Mouse (Mus musculus) midbrain, postnatal 0 days (tissue): ENCODE results near the gene Mast4. TPM values are rescaled to one million over a fixed set of nuclear protein-coding genes. Genes with fewer than 3 reads are reported as not detected.

Experiments
- ATAC-seq: fragments of 200-750 bp; cut with Nextera tagmentation; 2 replicates; pipeline ENCODE4 v1.8.0; 2017; ENCODE audit warnings: moderate number of reproducible peaks, mild to moderate bottlenecking, moderate TSS enrichment, moderate library complexity; ENCODE audit not compliant: low FRiP score
- DNase-seq: peaks from one replicate; pipeline ENCODE4 v3.0.0-alpha.2; 2015; ENCODE audit warnings: low spot score
- H3K27ac ChIP-seq: fragments of 300-500 bp; sonication (generic); 2 replicates; pipeline ENCODE4 v1.5.1; 2014; ENCODE audit warnings: low read depth, mild to moderate bottlenecking, low read length, mixed read lengths
- H3K27me3 ChIP-seq: fragments of 300-500 bp; sonication (generic); 2 replicates; pipeline ENCODE4 v1.6.1; 2014; ENCODE audit warnings: low read length, control low read depth, mixed read lengths; ENCODE audit not compliant: insufficient read depth
- H3K36me3 ChIP-seq: fragments of 300-500 bp; sonication (generic); 2 replicates; pipeline ENCODE4 v1.6.1; 2014; ENCODE audit warnings: low read length, control low read depth, mixed read lengths; ENCODE audit not compliant: insufficient read depth
- H3K4me1 ChIP-seq: fragments of 300-500 bp; sonication (generic); 2 replicates; pipeline ENCODE4 v1.6.1; 2014; ENCODE audit warnings: mild to moderate bottlenecking, control low read depth, antibody characterized with exemption, low read length, mixed read lengths; ENCODE audit not compliant: insufficient read depth
- H3K4me2 ChIP-seq: fragments of 300-500 bp; sonication (generic); 2 replicates; pipeline ENCODE4 v1.6.1; 2014; ENCODE audit warnings: low read depth, mild to moderate bottlenecking, low read length, mixed read lengths; ENCODE audit not compliant: poor library complexity, severe bottlenecking
- H3K4me3 ChIP-seq: fragments of 300-500 bp; sonication (generic); 2 replicates; pipeline ENCODE4 v1.5.1; 2014; ENCODE audit warnings: low read depth, mild to moderate bottlenecking, low read length, moderate library complexity
- H3K9ac ChIP-seq: fragments of 300-500 bp; sonication (generic); replicated peaks from 2 replicates; pipeline ENCODE4 v1.6.1; 2014; ENCODE audit warnings: mild to moderate bottlenecking, low read length, moderate library complexity, mixed read lengths; ENCODE audit not compliant: poor library complexity, severe bottlenecking
- H3K9me3 ChIP-seq: fragments of 300-500 bp; sonication (generic); 2 replicates; pipeline ENCODE4 v1.6.1; 2016; ENCODE audit warnings: low read length, control low read depth
- CTCF ChIP-seq: IDR thresholded peaks from 2 replicates; pipeline ENCODE4 v1.5.1; 2016; ENCODE audit warnings: antibody characterized with exemption, mild to moderate bottlenecking
- WGBS: fragments of 180-500 bp; shearing (Covaris S2); extraction: QIAGEN DNeasy Blood & Tissue Kit; methylation state at CpG from one replicate; pipeline ENCODE4 v1.1.7; 2014; 5-methylcytosine and 5-hydroxymethylcytosine counted together
- polyA plus RNA-seq: library from polyadenylated mRNA; unstranded; fragments of >200 nt; fragmentation: Nextera tagmentation; extraction: Ambion mirVana; gene quantifications from 2 replicates; pipeline ENCODE4 v1.2.1, GENCODE M21; 2015
- total RNA-seq: library from RNA; depleted of rRNA; stranded (reverse); fragments of >200 nt; gene quantifications from 2 replicates; pipeline ENCODE4 v1.2.3, GENCODE M21; 2014

The Mast4 gene
- total and polyA plus RNA-seq, 2 experiments from 2014 or later: 28.7 to 39.8 TPM

DNA sequence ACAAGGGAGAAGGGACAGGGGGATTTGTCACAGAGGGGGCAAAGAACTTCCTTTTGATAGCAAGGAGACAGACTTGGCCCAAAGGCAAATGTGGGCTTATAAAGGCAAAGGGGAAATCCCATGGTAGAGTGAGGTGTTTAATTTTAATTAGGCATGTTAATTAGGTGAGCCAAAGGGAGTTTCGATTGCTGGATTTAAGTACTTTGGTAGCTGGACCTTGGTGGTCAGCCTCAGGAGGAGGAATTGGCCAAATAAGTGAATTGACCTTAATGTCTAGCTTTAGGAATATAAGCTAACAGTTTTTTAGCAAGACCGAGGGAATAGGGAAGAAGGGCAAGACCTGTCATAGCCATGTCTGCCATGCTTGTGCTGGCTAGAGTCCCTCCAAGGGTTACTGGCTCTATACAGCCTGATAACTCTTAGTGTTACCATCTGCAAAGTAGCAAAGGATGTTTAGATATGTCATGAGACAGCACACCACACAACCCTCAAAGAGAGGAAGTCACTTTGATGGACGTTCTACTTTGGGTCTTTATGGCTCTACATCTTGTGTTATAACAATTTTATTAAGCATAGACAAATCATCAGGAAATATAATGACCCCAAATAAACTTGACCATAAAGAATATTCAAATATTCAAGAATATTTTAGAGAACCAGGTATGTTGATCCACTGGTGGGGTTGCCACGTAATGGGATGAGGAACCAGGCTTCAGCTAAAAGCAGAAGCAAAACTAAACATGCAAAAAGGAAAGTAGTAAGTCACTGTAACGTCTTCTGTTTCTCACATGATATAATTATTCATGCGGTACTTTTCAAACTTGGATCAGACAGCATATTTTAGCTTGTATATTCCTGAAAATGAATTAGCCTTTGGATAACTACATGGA is 644.9 kb downstream of the Mast4 start:
- no peak for TF ChIP-seq CTCF
- H3K9me3 ChIP-seq: no peaks in the 10 kb centered on the region
- ATAC-seq (no peak), DNase-seq (no peak)
- no peak overlapping the region for H3K27ac ChIP-seq
- H3K4me3 ChIP-seq: no peak overlapping the region
- H3K27me3 ChIP-seq: no peaks in the 10 kb centered on the region
- H3K9ac ChIP-seq: no peak overlapping the region
- H3K36me3 ChIP-seq: no peaks in the 10 kb centered on the region
- no peaks in the 10 kb centered on the region for H3K4me1 ChIP-seq
- no peak overlapping the region for H3K4me2 ChIP-seq
- 86% methylated on average over 6 of the region's 6 CpGs for WGBS

DNA sequence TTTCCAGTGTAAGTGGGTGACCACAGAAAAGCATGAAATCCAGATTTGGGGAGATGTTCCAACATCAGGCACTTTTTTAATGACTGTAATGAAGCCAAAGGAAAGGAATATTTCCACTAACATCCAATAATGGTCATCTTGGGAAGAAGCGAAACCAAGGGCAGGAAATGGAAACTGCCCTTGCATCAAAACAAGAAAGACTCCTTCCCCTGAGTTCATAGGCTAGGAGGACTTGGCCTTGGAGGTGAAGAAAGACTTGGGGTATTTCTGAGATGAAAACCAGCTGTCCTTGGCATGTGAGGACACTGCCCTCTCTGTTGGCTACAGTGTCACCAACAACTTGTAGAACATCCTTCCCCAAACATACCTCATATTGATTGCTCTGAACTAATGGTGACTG is 646.2 kb downstream of the Mast4 start:
- 93% methylated on average over 1 of the region's 1 CpGs for WGBS
- Histone ChIP-seq H3K9ac (no peak overlapping the region), H3K27ac (no peak overlapping the region), H3K4me3 (no peak overlapping the region), H3K9me3 (no peaks in the 10 kb centered on the region), H3K4me1 (no peaks in the 10 kb centered on the region), H3K27me3 (no peaks in the 10 kb centered on the region), H3K36me3 (no peaks in the 10 kb centered on the region), H3K4me2 (no peak overlapping the region)
- TF ChIP-seq CTCF: no peak
- ATAC-seq (no peak), DNase-seq (no peak)

DNA sequence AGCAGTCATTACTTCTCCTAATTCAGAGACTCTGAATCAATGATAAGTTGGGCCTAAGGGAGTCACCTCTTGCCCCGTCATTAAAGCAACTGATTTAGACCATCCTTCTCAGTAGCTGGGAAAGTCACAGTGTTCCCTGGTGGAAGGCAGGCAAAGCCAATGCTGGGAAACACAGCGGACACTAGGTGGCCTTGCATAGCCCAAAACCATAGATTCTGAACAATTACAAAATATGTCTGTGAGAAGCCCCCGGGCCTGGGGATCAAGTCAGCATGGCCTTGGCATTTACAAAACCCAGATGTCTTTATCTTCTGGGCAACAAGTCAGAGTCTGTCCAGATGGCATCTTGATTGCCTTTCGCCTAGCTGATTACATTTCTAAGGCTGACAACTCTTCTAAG is 649.4 kb downstream of the Mast4 start:
- no peak for ATAC-seq
- Histone ChIP-seq H3K36me3 (no peaks in the 10 kb centered on the region), H3K4me3 (no peak overlapping the region), H3K9me3 (no peaks in the 10 kb centered on the region), H3K9ac (no peak overlapping the region), H3K27me3 (no peaks in the 10 kb centered on the region), H3K4me2 (no peak overlapping the region), H3K27ac (no peak overlapping the region), H3K4me1 (no peaks in the 10 kb centered on the region)
- peak; percentile 54 for TF ChIP-seq CTCF
- DNase-seq: peak; percentile 32
- 75% methylated on average over 4 of the region's 4 CpGs for WGBS
